Mouse (Mus musculus) G1E (cell line): ENCODE measurements around the gene Tmem200b. TPM values are rescaled to one million over a fixed set of nuclear protein-coding genes. Genes with fewer than 3 reads are reported as not detected.

Source experiments
- ATAC-seq: 2 replicates; pipeline ENCODE4 v1.8.0; 2016; ENCODE audit warnings: mild to moderate bottlenecking; ENCODE audit not compliant: insufficient number of reproducible peaks, poor library complexity, low FRiP score, severe bottlenecking; ENCODE audit errors: extremely low read depth
- DNase-seq: peaks from one replicate; pipeline ENCODE4 v3.0.0; 2012; ENCODE audit warnings: low spot score
- H3K27me3 ChIP-seq: 2 replicates; pipeline ENCODE4 v1.6.1; 2012; ENCODE audit warnings: mild to moderate bottlenecking, low read length, inconsistent platforms; ENCODE audit not compliant: insufficient read depth
- H3K36me3 ChIP-seq: replicated peaks from 2 replicates; pipeline ENCODE3; 2012; ENCODE audit warnings: mild to moderate bottlenecking, inconsistent platforms
- H3K4me1 ChIP-seq: 2 replicates; pipeline ENCODE4 v1.6.1; 2012; ENCODE audit warnings: low read depth, low read length, inconsistent platforms, mixed read lengths; ENCODE audit not compliant: insufficient read depth
- H3K4me3 ChIP-seq: 2 replicates; pipeline ENCODE4 v1.5.1; 2012; ENCODE audit warnings: low read depth, mild to moderate bottlenecking, inconsistent platforms, low read length, moderate library complexity, mixed read lengths
- H3K9me3 ChIP-seq: replicated peaks from 2 replicates; pipeline ENCODE4 v1.6.1; 2012; ENCODE audit warnings: inconsistent platforms
- CTCF ChIP-seq: IDR thresholded peaks from 2 replicates; pipeline ENCODE4 v1.5.1; 2012; ENCODE audit warnings: low read depth, low read length, inconsistent platforms, mixed read lengths
- GATA1 ChIP-seq: IDR thresholded peaks from 2 replicates; pipeline ENCODE4 v1.6.1; 2012; ENCODE audit warnings: borderline replicate concordance, low read length, inconsistent platforms, mixed read lengths
- GATA2 ChIP-seq: IDR thresholded peaks from 2 replicates; pipeline ENCODE4 v1.6.1; 2012; ENCODE audit warnings: low read depth, low read length, inconsistent platforms, borderline replicate concordance
- POLR2AphosphoS5 ChIP-seq: IDR thresholded peaks from 2 replicates; pipeline ENCODE4 v1.6.1; 2012; ENCODE audit warnings: low read depth, low read length, inconsistent platforms; ENCODE audit not compliant: insufficient replicate concordance
- TAL1 ChIP-seq: conservative IDR thresholded peaks from 2 replicates; pipeline ENCODE4 v1.6.1; 2012; ENCODE audit warnings: low read depth, low read length, inconsistent platforms, mixed read lengths
- polyA plus RNA-seq: library from polyadenylated mRNA; stranded (reverse); fragments of >175 nt; gene quantifications from 2 replicates; pipeline ENCODE4 v1.2.3, GENCODE M21; 2012
- total RNA-seq, 2 experiments: library from RNA; stranded (forward) in 1 of 2; stranded (reverse) in 1 of 2; fragments of 200-1000 nt in 1 of 2; fragments of >200 nt in 1 of 2; fragmentation: Nextera tagmentation in 1 of 2; gene quantifications; 2 replicates each; pipeline ENCODE4 v1.2.3; 2014 to 2017

Gene Tmem200b
- total and polyA plus RNA-seq, 3 experiments: 0.22 TPM; not detected in 2

DNA sequence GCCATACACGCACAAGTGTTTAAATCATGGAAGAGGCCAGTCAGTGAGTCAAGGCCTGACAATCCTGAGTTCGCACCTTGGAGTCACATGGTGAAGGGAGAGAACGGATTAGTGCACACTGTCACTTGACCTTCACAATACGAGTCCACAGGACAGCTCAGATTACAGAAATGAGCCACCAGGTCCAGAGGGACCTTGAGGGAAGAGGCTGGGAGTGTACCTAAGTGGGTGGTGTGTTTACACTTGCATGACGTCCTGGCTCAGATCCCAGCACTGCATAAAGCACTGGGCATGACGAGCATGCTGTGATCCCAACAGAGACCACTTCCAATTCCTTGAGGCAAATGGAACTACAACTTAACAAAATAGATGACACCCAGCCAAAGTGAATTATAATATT is 15.1 kb upstream of the Tmem200b start:
- H3K36me3 ChIP-seq: peaks cover 46% of the 10 kb centered on the region

DNA sequence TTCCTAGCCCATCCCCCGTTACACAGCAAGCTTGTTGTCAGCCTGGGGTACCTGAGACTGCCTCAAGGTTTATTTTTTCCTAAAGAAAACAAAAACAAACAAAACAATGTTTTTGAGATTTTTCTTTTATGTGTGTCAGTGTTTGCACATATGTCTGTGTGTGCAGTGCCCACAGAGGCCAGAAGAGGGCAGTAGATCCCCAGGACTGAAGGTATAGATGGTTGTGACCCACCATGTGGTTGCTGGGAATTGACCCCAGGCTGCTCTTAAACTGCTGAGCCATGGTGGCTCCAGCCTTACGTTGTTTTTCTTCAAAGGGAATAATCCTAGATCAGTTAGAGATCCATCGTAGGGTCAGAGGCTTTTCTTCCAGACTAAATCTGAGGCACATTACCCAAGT is 13.7 kb upstream of the Tmem200b start:
- ATAC-seq: no peak
- H3K4me3 ChIP-seq: no peak overlapping the region
- peak; percentile 43; the same call in 1 of the 2 replicates for TF ChIP-seq CTCF
- no peak for TF ChIP-seq TAL1
- peaks cover 32% of the 10 kb centered on the region for H3K36me3 ChIP-seq
- no peak for DNase-seq
- H3K27me3 ChIP-seq: 0 out of 2 replicates have a peak, but pooled peaks cover 5% of the 10 kb centered on the region
- no peaks in the 10 kb centered on the region for H3K9me3 ChIP-seq
- peaks cover 2% of the 10 kb centered on the region; the same call in 1 of the 2 replicates for H3K4me1 ChIP-seq

More for the DNA sequence above, 15.1 kb upstream of the Tmem200b start:
- TF ChIP-seq POLR2AphosphoS5: no peak
- no peak for TF ChIP-seq GATA1
- TF ChIP-seq GATA2: no peak
- TF ChIP-seq CTCF: no peak
- no peak for TF ChIP-seq TAL1
- H3K27me3 ChIP-seq: no peaks in the 10 kb centered on the region
- DNase-seq (no peak), ATAC-seq (no peak)
- peaks cover 4% of the 10 kb centered on the region for H3K4me1 ChIP-seq
- H3K4me3 ChIP-seq: no peak overlapping the region
- H3K9me3 ChIP-seq: no peaks in the 10 kb centered on the region

GRCm38 (mm10) chr4:131910237-131910994 is 11.2 kb upstream of the Tmem200b start:
- ATAC-seq: no peak
- H3K36me3 ChIP-seq: peaks cover 13% of the 10 kb centered on the region
- no peak for DNase-seq
- H3K4me3 ChIP-seq: no peak overlapping the region
- H3K9me3 ChIP-seq: no peaks in the 10 kb centered on the region
- no peaks in the 10 kb centered on the region for H3K4me1 ChIP-seq
- H3K27me3 ChIP-seq: peaks cover 20% of the 10 kb centered on the region
- TF ChIP-seq CTCF (no peak), GATA2 (no peak), TAL1 (no peak), POLR2AphosphoS5 (no peak), GATA1 (no peak)

GRCm38 (mm10) chr4:131911521-131911920 is 10.1 kb upstream of the Tmem200b start:
- ATAC-seq (no peak), DNase-seq (no peak)
- Histone ChIP-seq H3K27me3 (peaks cover 26% of the 10 kb centered on the region), H3K4me3 (no peak overlapping the region), H3K4me1 (peaks cover 5% of the 10 kb centered on the region; the same call in 1 of the 2 replicates), H3K9me3 (no peaks in the 10 kb centered on the region), H3K36me3 (peaks cover 4% of the 10 kb centered on the region)
- no peak for TF ChIP-seq POLR2AphosphoS5
- TF ChIP-seq GATA1: no peak
- no peak for TF ChIP-seq CTCF
- no peak for TF ChIP-seq GATA2
- TF ChIP-seq TAL1: no peak

GRCm38 (mm10) chr4:131913526-131913925 is 8.0 kb upstream of the Tmem200b start:
- Histone ChIP-seq H3K27me3 (peaks cover 26% of the 10 kb centered on the region), H3K4me3 (no peak overlapping the region), H3K36me3 (peaks cover under 1% of the 10 kb centered on the region), H3K9me3 (no peaks in the 10 kb centered on the region), H3K4me1 (peaks cover 14% of the 10 kb centered on the region)
- DNase-seq (no peak), ATAC-seq (no peak)
- no peak for TF ChIP-seq POLR2AphosphoS5
- no peak for TF ChIP-seq GATA2
- no peak for TF ChIP-seq TAL1
- no peak for TF ChIP-seq CTCF
- TF ChIP-seq GATA1: no peak

- TF ChIP-seq GATA2: no peak
- no peak for TF ChIP-seq POLR2AphosphoS5
- no peak for TF ChIP-seq GATA1
- TF ChIP-seq TAL1: no peak
- TF ChIP-seq CTCF: no peak
- no peak overlapping the region for H3K4me3 ChIP-seq
- peaks cover 3% of the 10 kb centered on the region for H3K36me3 ChIP-seq
- no peak for DNase-seq
- peaks cover 26% of the 10 kb centered on the region for H3K27me3 ChIP-seq
- no peaks in the 10 kb centered on the region for H3K9me3 ChIP-seq
- ATAC-seq: no peak
- peaks cover 20% of the 10 kb centered on the region for H3K4me1 ChIP-seq
Observed at GRCm38 (mm10) chr4:131914046-131914643, 7.4 kb upstream of the Tmem200b start.
